Mouse (Mus musculus): Measurements from ENCODE around the gene Mef2b. TPM values are rescaled to one million over a fixed set of nuclear protein-coding genes. Genes with fewer than 3 reads are reported as not detected.

The Mef2b gene
- not detected for polyA plus RNA-seq (2014; fragmentation: Illumina TruSeq; extraction: RNeasy Lipid Tissue Mini Kit (QIAGEN cat#74804); ENCODE audit: low read depth, low replicate concordance)

DNA sequence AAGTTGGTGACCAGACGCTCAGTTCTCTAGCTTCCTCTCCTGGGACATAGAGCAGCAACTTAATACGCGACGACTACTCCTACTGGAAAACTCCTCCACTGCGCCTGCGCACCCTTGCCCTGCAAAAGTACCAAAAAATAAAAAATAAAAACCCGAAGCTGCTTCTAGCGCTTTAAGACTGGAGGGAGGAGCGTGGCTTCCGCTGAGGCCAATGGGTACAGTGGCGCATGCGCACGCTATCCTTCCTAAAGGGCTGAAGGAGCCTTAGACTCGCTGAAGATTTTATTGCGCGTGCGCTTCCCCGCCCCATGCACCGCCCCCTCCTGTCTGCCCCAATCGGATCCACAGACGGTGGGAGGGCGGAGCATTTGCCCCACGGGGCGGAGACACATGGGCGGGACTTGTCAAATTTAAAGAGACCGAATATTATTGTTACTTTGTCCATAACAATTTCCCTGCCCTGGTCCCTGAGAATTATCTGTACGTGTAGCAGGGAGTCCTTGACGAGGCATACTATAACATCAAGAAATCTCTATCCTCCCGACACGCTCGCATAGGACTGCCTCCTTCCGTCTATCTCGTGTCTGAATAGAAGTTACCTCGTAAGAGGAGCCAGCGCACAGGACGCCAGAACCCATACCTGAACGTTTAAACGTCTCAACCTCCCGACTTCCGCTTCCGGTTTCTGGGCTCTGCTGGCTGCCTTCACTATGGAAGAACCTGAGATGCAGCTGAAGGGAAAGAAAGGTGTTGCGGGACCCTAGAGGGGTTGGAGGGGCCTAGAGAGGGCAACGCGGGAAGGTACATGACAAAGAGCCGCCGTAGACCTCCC, at the start of gene Mef2b, which contains the start of the genes Rfxank and Borcs8:
TSS of gene Mef2b (plus strand) at position 686 of the 832 bp plus-strand sequence.
TSS of gene Rfxank (minus strand) at position 129 of the 832 bp plus-strand sequence.
TSS of gene Borcs8 (plus strand) at position 474 of the 832 bp plus-strand sequence.

GRCm38 (mm10) chr8:70120667-70121066, 18.8 kb upstream of the Mef2b start, which contains the start of gene Ncan:
Ncan (minus strand) TSS chr8:70120873.

DNA sequence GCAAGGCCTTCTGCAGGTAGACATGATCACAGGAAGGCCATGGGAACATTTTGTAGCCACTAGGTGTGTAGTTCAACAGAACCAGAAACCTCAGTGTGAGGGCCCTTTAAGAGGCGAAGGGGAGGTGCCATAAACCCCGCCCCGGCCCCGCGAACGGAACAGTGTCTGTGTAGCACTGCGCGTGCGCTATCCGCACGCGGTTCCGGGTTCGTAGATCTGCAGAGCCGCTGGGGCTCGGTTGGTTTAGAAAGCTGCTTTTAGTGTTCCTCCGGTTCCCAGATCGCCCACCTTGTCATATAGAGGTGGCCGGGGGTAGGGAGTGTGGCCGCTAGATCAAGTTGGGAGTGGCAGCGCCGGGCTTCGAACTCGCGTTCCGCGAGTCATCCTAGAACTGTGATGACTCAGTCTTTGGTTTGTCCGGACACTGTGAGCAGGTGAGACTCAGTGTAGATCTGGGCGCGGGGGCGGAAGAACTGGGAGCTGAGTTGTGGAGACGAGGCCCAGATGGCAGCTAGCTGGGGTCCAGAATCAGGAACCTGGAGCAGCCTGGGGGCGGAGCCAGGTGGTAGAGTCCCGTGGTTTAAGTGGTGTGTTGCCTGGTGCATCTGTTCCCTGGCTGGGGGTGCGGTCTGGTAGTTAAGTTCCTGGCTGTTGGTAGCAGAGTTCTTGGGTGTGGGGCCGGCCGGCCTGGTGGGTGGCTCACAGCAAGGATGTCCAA, 8.2 kb upstream of the Mef2b start, which contains the start of gene Nr2c2ap:
TSS of gene Nr2c2ap (plus strand) at position 168 of the 718 bp plus-strand sequence.

GRCm38 (mm10) chr8:70172043-70172681, 32.7 kb downstream of the Mef2b start, which contains the start of gene Tmem161a:
Tmem161a (plus strand) TSS chr8:70172356.

DNA sequence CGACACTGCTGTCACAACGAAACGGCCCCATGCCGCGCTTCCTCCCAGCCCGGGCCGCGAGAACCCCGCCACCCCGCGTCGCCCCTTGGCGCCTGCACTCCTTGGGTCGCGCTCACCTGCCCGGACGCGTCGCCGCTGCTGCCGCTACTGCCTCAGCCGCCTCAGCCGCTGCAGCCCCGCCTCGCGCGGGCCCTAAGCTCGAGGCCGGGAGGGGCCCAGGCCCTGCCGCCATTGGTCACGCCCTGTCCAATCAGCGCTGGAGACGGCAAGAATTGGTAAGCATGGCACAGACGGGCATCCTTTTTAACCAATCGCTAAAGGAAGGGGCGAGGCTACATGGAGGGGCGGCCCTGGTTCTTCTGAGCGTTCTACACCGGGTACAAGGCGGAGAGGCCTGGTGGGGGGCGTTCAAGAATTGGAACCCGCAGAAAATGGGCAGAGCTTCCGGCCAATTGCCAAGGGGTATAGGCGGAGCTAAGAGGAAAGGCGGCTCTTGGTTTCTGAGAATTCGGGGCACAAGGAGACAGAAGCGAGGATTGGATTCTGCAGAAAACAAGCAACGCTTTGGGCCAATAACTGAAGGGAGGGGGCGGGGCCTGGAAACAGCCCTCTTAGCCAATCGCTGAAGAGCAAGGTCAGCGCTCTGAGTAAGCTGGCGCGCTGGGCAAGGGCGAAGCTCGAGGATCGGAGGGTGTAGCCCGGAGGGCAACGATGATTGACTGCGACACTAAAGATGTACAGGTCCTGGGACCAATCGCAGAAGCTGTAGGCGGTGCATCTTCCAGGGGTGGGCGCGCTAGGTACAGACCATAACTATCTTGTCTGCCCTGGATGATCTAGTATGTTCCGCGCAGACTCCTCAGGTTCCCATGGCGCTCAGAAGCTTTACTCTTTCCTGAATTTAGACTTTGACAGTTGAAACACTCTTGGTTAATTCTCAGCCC, 72.9 kb downstream of the Mef2b start, which contains the start of gene Slc25a42:
TSS of gene Slc25a42 (minus strand) at position 194 of the 944 bp plus-strand sequence.

Other genes with a start within 250 kb of the Mef2b start
- 0.21 TPM for gene Tssk6, start 237.5 kb upstream of the Mef2b start, polyA plus RNA-seq (2014; fragmentation: Illumina TruSeq; extraction: RNeasy Lipid Tissue Mini Kit (QIAGEN cat#74804); ENCODE audit: low read depth, low replicate concordance)
- gene Ndufa13, start 237.2 kb upstream of the Mef2b start, polyA plus RNA-seq (2014; fragmentation: Illumina TruSeq; extraction: RNeasy Lipid Tissue Mini Kit (QIAGEN cat#74804); ENCODE audit: low read depth, low replicate concordance) = 0.39 TPM
- not detected for gene Yjefn3, start 237.0 kb upstream of the Mef2b start, polyA plus RNA-seq (2014; fragmentation: Illumina TruSeq; extraction: RNeasy Lipid Tissue Mini Kit (QIAGEN cat#74804); ENCODE audit: low read depth, low replicate concordance)
- 7.2 TPM for gene Gatad2a, start 143.3 kb upstream of the Mef2b start, polyA plus RNA-seq (2014; fragmentation: Illumina TruSeq; extraction: RNeasy Lipid Tissue Mini Kit (QIAGEN cat#74804); ENCODE audit: low read depth, low replicate concordance)
- gene Mau2, start 97.0 kb upstream of the Mef2b start, polyA plus RNA-seq (2014; fragmentation: Illumina TruSeq; extraction: RNeasy Lipid Tissue Mini Kit (QIAGEN cat#74804); ENCODE audit: low read depth, low replicate concordance) = 7.5 TPM
- gene Sugp1, start 96.9 kb upstream of the Mef2b start, polyA plus RNA-seq (2014; fragmentation: Illumina TruSeq; extraction: RNeasy Lipid Tissue Mini Kit (QIAGEN cat#74804); ENCODE audit: low read depth, low replicate concordance) = 18.5 TPM
- 0.66 TPM for gene Tm6sf2, start 66.8 kb upstream of the Mef2b start, polyA plus RNA-seq (2014; fragmentation: Illumina TruSeq; extraction: RNeasy Lipid Tissue Mini Kit (QIAGEN cat#74804); ENCODE audit: low read depth, low replicate concordance)
- 0.06 TPM for gene Hapln4, start 56.3 kb upstream of the Mef2b start, polyA plus RNA-seq (2014; fragmentation: Illumina TruSeq; extraction: RNeasy Lipid Tissue Mini Kit (QIAGEN cat#74804); ENCODE audit: low read depth, low replicate concordance)
- 0.62 TPM for gene Ncan, start 18.8 kb upstream of the Mef2b start, polyA plus RNA-seq (2014; fragmentation: Illumina TruSeq; extraction: RNeasy Lipid Tissue Mini Kit (QIAGEN cat#74804); ENCODE audit: low read depth, low replicate concordance)
- gene Nr2c2ap, start 8.4 kb upstream of the Mef2b start, polyA plus RNA-seq (2014; fragmentation: Illumina TruSeq; extraction: RNeasy Lipid Tissue Mini Kit (QIAGEN cat#74804); ENCODE audit: low read depth, low replicate concordance) = 0.80 TPM
- 0.57 TPM for gene Rfxank, start 557 bp upstream of the Mef2b start, polyA plus RNA-seq (2014; fragmentation: Illumina TruSeq; extraction: RNeasy Lipid Tissue Mini Kit (QIAGEN cat#74804); ENCODE audit: low read depth, low replicate concordance)
- gene Borcs8, start 212 bp upstream of the Mef2b start, polyA plus RNA-seq (2014; fragmentation: Illumina TruSeq; extraction: RNeasy Lipid Tissue Mini Kit (QIAGEN cat#74804); ENCODE audit: low read depth, low replicate concordance) = 10.0 TPM
- 1.4 TPM for gene Tmem161a, start 32.6 kb downstream of the Mef2b start, polyA plus RNA-seq (2014; fragmentation: Illumina TruSeq; extraction: RNeasy Lipid Tissue Mini Kit (QIAGEN cat#74804); ENCODE audit: low read depth, low replicate concordance)
- 0.84 TPM for gene Slc25a42, start 72.6 kb downstream of the Mef2b start, polyA plus RNA-seq (2014; fragmentation: Illumina TruSeq; extraction: RNeasy Lipid Tissue Mini Kit (QIAGEN cat#74804); ENCODE audit: low read depth, low replicate concordance)
- gene Sugp2, start 94.5 kb downstream of the Mef2b start, polyA plus RNA-seq (2014; fragmentation: Illumina TruSeq; extraction: RNeasy Lipid Tissue Mini Kit (QIAGEN cat#74804); ENCODE audit: low read depth, low replicate concordance) = 123 TPM
- 0.36 TPM for gene Armc6, start 94.8 kb downstream of the Mef2b start, polyA plus RNA-seq (2014; fragmentation: Illumina TruSeq; extraction: RNeasy Lipid Tissue Mini Kit (QIAGEN cat#74804); ENCODE audit: low read depth, low replicate concordance)
- 0.17 TPM for gene Homer3, start 143.1 kb downstream of the Mef2b start, polyA plus RNA-seq (2014; fragmentation: Illumina TruSeq; extraction: RNeasy Lipid Tissue Mini Kit (QIAGEN cat#74804); ENCODE audit: low read depth, low replicate concordance)
- gene Ddx49, start 162.8 kb downstream of the Mef2b start, polyA plus RNA-seq (2014; fragmentation: Illumina TruSeq; extraction: RNeasy Lipid Tissue Mini Kit (QIAGEN cat#74804); ENCODE audit: low read depth, low replicate concordance) = 10.8 TPM
- 1.9 TPM for gene Cope, start 162.8 kb downstream of the Mef2b start, polyA plus RNA-seq (2014; fragmentation: Illumina TruSeq; extraction: RNeasy Lipid Tissue Mini Kit (QIAGEN cat#74804); ENCODE audit: low read depth, low replicate concordance)
- not detected for gene Cers1, start 176.1 kb downstream of the Mef2b start, polyA plus RNA-seq (2014; fragmentation: Illumina TruSeq; extraction: RNeasy Lipid Tissue Mini Kit (QIAGEN cat#74804); ENCODE audit: low read depth, low replicate concordance)
- gene Gdf1, start 190.1 kb downstream of the Mef2b start, polyA plus RNA-seq (2014; fragmentation: Illumina TruSeq; extraction: RNeasy Lipid Tissue Mini Kit (QIAGEN cat#74804); ENCODE audit: low read depth, low replicate concordance) = not detected
- 3.9 TPM for gene Upf1, start 213.6 kb downstream of the Mef2b start, polyA plus RNA-seq (2014; fragmentation: Illumina TruSeq; extraction: RNeasy Lipid Tissue Mini Kit (QIAGEN cat#74804); ENCODE audit: low read depth, low replicate concordance)
- gene Comp, start 233.8 kb downstream of the Mef2b start, polyA plus RNA-seq (2014; fragmentation: Illumina TruSeq; extraction: RNeasy Lipid Tissue Mini Kit (QIAGEN cat#74804); ENCODE audit: low read depth, low replicate concordance) = 3.0 TPM